Mouse (Mus musculus): ENCODE data around the gene Ehmt1.

The Ehmt1 gene

GRCm38 (mm10) chr2:24807036-24807435 lies 112.4 kb downstream of the Ehmt1 start:
- no peak for DNase-seq (ENCODE audit: extremely low read depth, low read depth, low spot score)

GRCm38 (mm10) chr2:24806143-24806542 lies 113.3 kb downstream of the Ehmt1 start:
- no peak for DNase-seq (ENCODE audit: extremely low read depth, low read depth, low spot score)

- no peak for DNase-seq (ENCODE audit: extremely low read depth, low read depth, low spot score)
These were observed 113.8 kb downstream of the Ehmt1 start for GRCm38 (mm10) chr2:24805621-24806020.

DNA sequence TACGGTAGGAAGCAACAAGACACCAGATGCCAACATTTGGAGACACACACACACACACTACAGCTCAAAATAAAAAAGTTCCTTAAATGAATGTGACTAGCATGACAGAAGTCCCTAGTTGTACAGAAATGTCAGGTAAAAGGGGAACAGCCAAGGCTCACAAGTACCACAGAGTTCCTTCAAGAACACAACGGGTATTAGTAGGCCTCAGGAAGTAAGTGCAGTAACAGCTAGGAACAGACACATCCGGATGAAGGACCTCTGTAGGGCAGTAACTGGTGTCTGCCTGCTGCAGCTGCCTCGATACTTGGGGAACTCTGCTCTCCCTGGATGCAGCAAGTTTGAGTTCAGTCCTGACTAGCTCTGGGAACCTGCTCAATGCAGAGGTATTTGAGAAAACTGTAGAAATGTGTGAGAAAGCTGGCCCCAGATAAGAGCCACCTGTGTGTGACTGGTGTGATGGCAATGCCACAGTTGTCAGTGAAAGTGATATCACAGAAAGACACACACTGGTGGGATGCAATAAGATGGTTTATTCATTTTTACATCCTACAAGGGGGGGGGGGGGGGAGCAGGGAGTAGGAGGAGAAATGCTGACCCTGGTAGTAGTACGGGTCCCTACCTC lies 122.5 kb downstream of the Ehmt1 start:
- DNase-seq (ENCODE audit: extremely low read depth, low read depth, low spot score), result no peak

- DNase-seq (ENCODE audit: extremely low read depth, low read depth, low spot score), result no peak
These were observed 132.2 kb downstream of the Ehmt1 start for GRCm38 (mm10) chr2:24787250-24787649.

GRCm38 (mm10) chr2:24781253-24781652 lies 138.2 kb downstream of the Ehmt1 start:
- no peak for DNase-seq (ENCODE audit: extremely low read depth, low read depth, low spot score)

- DNase-seq (ENCODE audit: extremely low read depth, low read depth, low spot score), result no peak
These were observed 142.6 kb downstream of the Ehmt1 start for GRCm38 (mm10) chr2:24776831-24777230.

- no peak for DNase-seq (ENCODE audit: extremely low read depth, low read depth, low spot score)
These were observed 143.3 kb downstream of the Ehmt1 start for GRCm38 (mm10) chr2:24775951-24776587.

- DNase-seq (ENCODE audit: extremely low read depth, low read depth, low spot score), result no peak
These were observed 144.6 kb downstream of the Ehmt1 start for GRCm38 (mm10) chr2:24774832-24775231.

DNA sequence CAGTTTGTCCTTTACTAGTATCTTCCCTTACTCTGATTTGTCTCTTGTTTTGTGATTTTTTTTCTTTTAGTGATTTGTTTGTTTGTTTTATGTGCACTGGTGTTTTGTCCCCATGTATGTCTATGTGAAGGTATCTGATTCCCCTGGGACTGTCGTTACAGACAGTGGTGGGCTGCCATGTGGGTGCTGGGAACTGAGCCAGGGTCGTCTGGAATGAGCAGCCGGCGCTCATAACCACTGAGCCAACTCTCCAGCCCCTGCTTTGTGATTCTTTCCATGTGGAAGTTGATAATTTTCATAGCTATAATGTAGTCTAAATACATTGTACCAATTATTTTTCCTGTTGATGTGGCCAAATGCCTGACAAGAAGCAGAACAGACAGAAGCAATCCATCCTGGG lies 148.6 kb downstream of the Ehmt1 start:
- DNase-seq (ENCODE audit: extremely low read depth, low read depth, low spot score), result no peak

DNA sequence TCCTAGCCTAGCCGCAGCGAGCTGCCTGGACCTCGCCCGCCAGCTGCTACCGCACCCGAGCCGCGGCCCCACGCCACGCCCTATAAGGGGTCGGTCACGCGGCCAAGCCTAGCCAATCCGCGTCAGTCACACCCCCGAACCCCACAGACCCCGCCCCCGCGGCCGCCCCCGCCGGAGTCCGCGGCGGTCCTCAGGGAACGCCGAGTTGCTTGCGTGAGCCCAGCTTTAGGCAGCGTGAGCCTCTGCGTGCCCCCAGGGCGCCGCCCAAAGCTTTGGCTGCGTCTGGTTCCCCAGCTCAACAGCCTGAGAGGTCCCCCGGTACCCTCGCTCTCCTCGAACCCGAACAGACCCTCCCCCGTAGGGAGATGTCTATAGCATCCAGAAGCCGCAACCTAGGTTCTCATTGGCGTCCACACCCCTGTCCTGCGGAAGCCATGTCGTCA lies 156.3 kb downstream of the Ehmt1 start, which contains the start of gene Cacna1b:
Gene Cacna1b, minus strand, starts transcription at position 38 of the 443 bp plus-strand sequence.
- no peak for DNase-seq (ENCODE audit: extremely low read depth, low read depth, low spot score)

- DNase-seq (ENCODE audit: extremely low read depth, low read depth, low spot score), result no peak
These were observed 156.9 kb downstream of the Ehmt1 start for GRCm38 (mm10) chr2:24762446-24762960.

- DNase-seq (ENCODE audit: extremely low read depth, low read depth, low spot score), result no peak
These were observed 157.4 kb downstream of the Ehmt1 start for GRCm38 (mm10) chr2:24761923-24762445.

- DNase-seq (ENCODE audit: extremely low read depth, low read depth, low spot score), result no peak
These were observed 164.1 kb downstream of the Ehmt1 start for GRCm38 (mm10) chr2:24755276-24755675.

GRCm38 (mm10) chr2:24752599-24752998 lies 166.8 kb downstream of the Ehmt1 start:
- DNase-seq (ENCODE audit: extremely low read depth, low read depth, low spot score), result no peak

DNA sequence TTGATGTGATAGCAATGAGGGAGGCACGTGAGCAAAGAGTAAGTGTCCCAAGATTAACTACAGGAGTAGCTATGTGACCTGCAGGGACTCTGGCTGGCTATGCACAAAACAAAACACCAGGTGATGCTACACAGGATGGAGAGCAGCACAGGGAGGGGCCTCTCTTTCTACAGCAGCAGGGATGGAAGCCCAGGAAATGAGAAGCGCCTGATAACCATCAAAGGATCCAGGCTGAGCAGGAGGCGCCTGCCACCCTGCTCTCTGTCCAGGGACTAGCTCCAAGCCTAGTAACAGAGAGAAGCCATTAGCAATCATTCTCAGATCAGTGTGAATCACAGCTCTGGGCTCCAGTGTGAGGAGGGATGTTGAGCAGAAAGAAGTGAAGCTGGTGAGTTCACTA lies 169.4 kb downstream of the Ehmt1 start:
- DNase-seq (ENCODE audit: extremely low read depth, low read depth, low spot score), result no peak

DNA sequence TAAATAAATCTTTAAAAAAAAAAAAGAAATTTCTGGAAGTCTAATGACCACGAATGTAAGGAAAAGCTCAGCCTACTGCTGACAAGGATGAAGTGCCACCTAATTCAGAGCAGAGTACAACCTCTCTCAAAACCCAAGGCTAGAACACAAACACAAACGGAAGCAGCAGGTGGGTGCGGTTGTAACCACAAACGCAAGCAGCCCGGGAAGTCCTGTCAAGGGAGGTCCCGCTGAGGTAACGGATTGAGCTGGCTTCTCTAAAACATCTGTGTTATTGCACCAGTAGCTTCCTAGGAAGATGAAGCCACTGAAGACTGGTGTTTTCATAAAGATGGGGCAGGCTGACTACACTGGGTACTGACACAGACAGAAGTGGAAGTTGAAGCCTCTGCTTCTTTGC lies 171.5 kb downstream of the Ehmt1 start:
- no peak for DNase-seq (ENCODE audit: extremely low read depth, low read depth, low spot score)

Measured in fat pad, adult 2 months (tissue).